Mouse (Mus musculus): ENCODE measurements at regions not wholly inside any gene's neighbourhood (a gene's known extent, or its start where the extent isn't known, plus 50 kb on each side); places are given as distances from the start of the nearest gene placed in this dataset.

- Histone ChIP-seq H3K36me3 (ENCODE audit: control insufficient read depth, insufficient read depth, low read length) (no peaks in the 10 kb centered on the region), H3K27me3 (ENCODE audit: control insufficient read depth, insufficient read depth, low read length) (no peaks in the 10 kb centered on the region), H3K9ac (ENCODE audit: low read depth, low read length) (no peak overlapping the region), H3K4me1 (replicated peaks; ENCODE audit: control insufficient read depth, insufficient read depth, low read length) (no peaks in the 10 kb centered on the region), H3K4me2 (replicated peaks; ENCODE audit: low read depth, low read length) (no peak overlapping the region), H3K4me3 (ENCODE audit: low read depth, low read length) (no peak overlapping the region), H3K27ac (ENCODE audit: low read depth, low read length) (no peak overlapping the region), H3K9me3 (ENCODE audit: control insufficient read depth, low read length) (no peaks in the 10 kb centered on the region)
- ATAC-seq (ENCODE audit: low FRiP score) (no peak), DNase-seq (ENCODE audit: low spot score) (no peak)
- 96% methylated on average over 4 of the region's 4 CpGs for WGBS
Observed at GRCm38 (mm10) chr16:70235189-70235588, 78.6 kb upstream of the Gbe1 start.

- Histone ChIP-seq H3K36me3 (ENCODE audit: control insufficient read depth, insufficient read depth, low read length) (no peaks in the 10 kb centered on the region), H3K9ac (ENCODE audit: low read depth, low read length) (no peak overlapping the region), H3K4me1 (replicated peaks; ENCODE audit: control insufficient read depth, insufficient read depth, low read length) (no peaks in the 10 kb centered on the region), H3K4me2 (replicated peaks; ENCODE audit: low read depth, low read length) (no peak overlapping the region), H3K27ac (ENCODE audit: low read depth, low read length) (no peak overlapping the region), H3K9me3 (ENCODE audit: control insufficient read depth, low read length) (no peaks in the 10 kb centered on the region), H3K27me3 (ENCODE audit: control insufficient read depth, insufficient read depth, low read length) (no peaks in the 10 kb centered on the region), H3K4me3 (ENCODE audit: low read depth, low read length) (no peak overlapping the region)
- ATAC-seq (ENCODE audit: low FRiP score) (no peak; the same call in 1 of the 2 replicates), DNase-seq (ENCODE audit: low spot score) (no peak)
- 20% methylated on average over 7 of the region's 7 CpGs for WGBS
Observed at GRCm38 (mm10) chr16:70239432-70239941, 74.3 kb upstream of the Gbe1 start.

GRCm38 (mm10) chr16:70244205-70244756, 69.5 kb upstream of the Gbe1 start:
- Histone ChIP-seq H3K9me3 (ENCODE audit: control insufficient read depth, low read length) (no peaks in the 10 kb centered on the region), H3K27me3 (ENCODE audit: control insufficient read depth, insufficient read depth, low read length) (no peaks in the 10 kb centered on the region), H3K27ac (ENCODE audit: low read depth, low read length) (no peak overlapping the region), H3K4me1 (replicated peaks; ENCODE audit: control insufficient read depth, insufficient read depth, low read length) (no peaks in the 10 kb centered on the region), H3K36me3 (ENCODE audit: control insufficient read depth, insufficient read depth, low read length) (no peaks in the 10 kb centered on the region), H3K4me2 (replicated peaks; ENCODE audit: low read depth, low read length) (no peak overlapping the region), H3K4me3 (ENCODE audit: low read depth, low read length) (no peak overlapping the region), H3K9ac (ENCODE audit: low read depth, low read length) (no peak overlapping the region)
- DNase-seq (ENCODE audit: low spot score) (no peak), ATAC-seq (ENCODE audit: low FRiP score) (no peak)
- WGBS = 74% methylated on average over 4 of the region's 4 CpGs

- WGBS = 85% methylated on average over 2 of the region's 2 CpGs
Observed at GRCm38 (mm10) chr16:70244963-70245362, 68.8 kb upstream of the Gbe1 start.

GRCm38 (mm10) chr16:70259364-70259763, 54.4 kb upstream of the Gbe1 start:
- no peak overlapping the region for H3K4me2 ChIP-seq (replicated peaks; ENCODE audit: low read depth, low read length)
- H3K4me1 ChIP-seq (replicated peaks; ENCODE audit: control insufficient read depth, insufficient read depth, low read length) = no peaks in the 10 kb centered on the region
- H3K36me3 ChIP-seq (ENCODE audit: control insufficient read depth, insufficient read depth, low read length) = no peaks in the 10 kb centered on the region
- no peaks in the 10 kb centered on the region for H3K27me3 ChIP-seq (ENCODE audit: control insufficient read depth, insufficient read depth, low read length)
- no peak overlapping the region for H3K4me3 ChIP-seq (ENCODE audit: low read depth, low read length)
- H3K27ac ChIP-seq (ENCODE audit: low read depth, low read length) = no peak overlapping the region
- DNase-seq (ENCODE audit: low spot score) = no peak
- H3K9ac ChIP-seq (ENCODE audit: low read depth, low read length) = no peak overlapping the region
- no peaks in the 10 kb centered on the region for H3K9me3 ChIP-seq (ENCODE audit: control insufficient read depth, low read length)
- ATAC-seq (ENCODE audit: low FRiP score) = no peak
- WGBS = 77% methylated on average over 1 of the region's 1 CpGs

More at GRCm38 (mm10) chr16:70244963-70245362, 68.8 kb upstream of the Gbe1 start:
- H3K9me3 ChIP-seq (ENCODE audit: control insufficient read depth, low read length) = no peaks in the 10 kb centered on the region
- ATAC-seq (ENCODE audit: low FRiP score) = no peak
- no peaks in the 10 kb centered on the region for H3K36me3 ChIP-seq (ENCODE audit: control insufficient read depth, insufficient read depth, low read length)
- no peak overlapping the region for H3K27ac ChIP-seq (ENCODE audit: low read depth, low read length)
- no peaks in the 10 kb centered on the region for H3K27me3 ChIP-seq (ENCODE audit: control insufficient read depth, insufficient read depth, low read length)
- H3K4me1 ChIP-seq (replicated peaks; ENCODE audit: control insufficient read depth, insufficient read depth, low read length) = no peaks in the 10 kb centered on the region
- H3K9ac ChIP-seq (ENCODE audit: low read depth, low read length) = no peak overlapping the region
- no peak overlapping the region for H3K4me2 ChIP-seq (replicated peaks; ENCODE audit: low read depth, low read length)
- H3K4me3 ChIP-seq (ENCODE audit: low read depth, low read length) = no peak overlapping the region
- no peak for DNase-seq (ENCODE audit: low spot score)

GRCm38 (mm10) chr16:70260151-70260550, 53.6 kb upstream of the Gbe1 start:
- H3K27ac ChIP-seq (ENCODE audit: low read depth, low read length) = no peak overlapping the region

More at GRCm38 (mm10) chr16:70260151-70260550, 53.6 kb upstream of the Gbe1 start:
- Histone ChIP-seq H3K36me3 (ENCODE audit: control insufficient read depth, insufficient read depth, low read length) (no peaks in the 10 kb centered on the region), H3K4me3 (ENCODE audit: low read depth, low read length) (no peak overlapping the region), H3K4me1 (replicated peaks; ENCODE audit: control insufficient read depth, insufficient read depth, low read length) (no peaks in the 10 kb centered on the region), H3K4me2 (replicated peaks; ENCODE audit: low read depth, low read length) (no peak overlapping the region), H3K9ac (ENCODE audit: low read depth, low read length) (no peak overlapping the region), H3K27me3 (ENCODE audit: control insufficient read depth, insufficient read depth, low read length) (no peaks in the 10 kb centered on the region), H3K9me3 (ENCODE audit: control insufficient read depth, low read length) (no peaks in the 10 kb centered on the region)
- DNase-seq (ENCODE audit: low spot score) = no peak
- no peak for ATAC-seq (ENCODE audit: low FRiP score)
- 69% methylated on average over 1 of the region's 1 CpGs for WGBS
